Mouse (Mus musculus): ENCODE data around the gene Olfr1423. TPM values are rescaled to one million over a fixed set of nuclear protein-coding genes. Genes with fewer than 3 reads are reported as not detected.

Olfr1423 gene
- polyA plus RNA-seq, 1 experiment = not detected

DNA sequence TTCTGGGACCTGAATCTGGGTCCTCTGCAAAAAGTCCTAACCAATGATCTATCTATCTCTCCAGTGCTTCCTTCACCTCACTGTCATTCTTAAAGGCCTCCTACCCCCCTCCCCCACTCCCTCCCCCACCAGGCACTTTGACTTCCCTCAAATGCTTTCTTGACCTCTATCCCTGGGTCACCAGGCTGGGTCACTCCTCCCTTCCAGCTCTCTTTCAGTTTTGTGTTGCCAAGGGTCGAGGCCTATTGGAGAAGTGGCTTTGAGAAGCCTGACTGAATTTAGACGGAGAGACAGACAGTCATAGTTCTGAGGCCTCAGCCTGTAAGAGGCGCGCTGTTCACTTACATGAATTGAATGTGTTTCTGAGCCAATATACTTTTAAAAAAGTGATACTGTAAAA lies 24.9 kb downstream of the Olfr1423 start:
- TF ChIP-seq GATA1 (IDR thresholded peaks at IDR 0.05; ENCODE audit: low read length) = no peak
- TF ChIP-seq TAL1 (IDR thresholded peaks at IDR 0.05; ENCODE audit: low read length) = no peak
- H3K36me3 ChIP-seq (ENCODE audit: control insufficient read depth) = no peaks in the 10 kb centered on the region

DNA sequence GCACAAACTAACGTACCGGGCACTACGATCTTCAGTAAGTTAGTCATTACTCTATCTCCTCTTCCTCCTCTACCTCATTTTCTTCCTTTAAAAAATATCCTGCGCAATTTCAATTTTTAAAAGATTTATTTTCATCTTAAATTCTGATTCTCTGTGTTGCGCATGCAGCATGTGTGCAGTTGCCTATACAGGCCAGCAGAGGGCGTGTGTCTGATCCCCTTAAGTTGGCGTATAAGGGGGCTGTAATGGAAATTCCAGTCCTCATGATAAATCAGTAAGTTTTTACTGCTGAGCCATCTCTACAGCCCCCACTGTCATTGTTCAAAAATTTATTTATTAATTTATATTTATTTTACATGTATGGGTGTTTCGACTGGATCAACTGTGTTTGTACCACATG lies 25.4 kb downstream of the Olfr1423 start:
- Histone ChIP-seq H3K9me3 (ENCODE audit: control insufficient read depth, low read length) (no peaks in the 10 kb centered on the region), H3K36me3 (ENCODE audit: control insufficient read depth) (no peaks in the 10 kb centered on the region), H3K27me3 (ENCODE audit: control insufficient read depth) (no peaks in the 10 kb centered on the region; the same call in 1 of the 2 replicates), H3K4me3 (replicated peaks) (no peak overlapping the region), H3K4me1 (ENCODE audit: control insufficient read depth) (peaks cover 23% of the 10 kb centered on the region)
- no peak for TF ChIP-seq GATA1 (IDR thresholded peaks at IDR 0.05; ENCODE audit: low read length)
- no peak for TF ChIP-seq TAL1 (IDR thresholded peaks at IDR 0.05; ENCODE audit: low read length)

More for the DNA sequence above, 24.9 kb downstream of the Olfr1423 start:
- H3K27me3 ChIP-seq (ENCODE audit: control insufficient read depth) = no peaks in the 10 kb centered on the region; the same call in 1 of the 2 replicates
- no peaks in the 10 kb centered on the region for H3K9me3 ChIP-seq (ENCODE audit: control insufficient read depth, low read length)
- H3K4me3 ChIP-seq (replicated peaks) = no peak overlapping the region
- H3K4me1 ChIP-seq (ENCODE audit: control insufficient read depth) = peaks cover 19% of the 10 kb centered on the region

DNA sequence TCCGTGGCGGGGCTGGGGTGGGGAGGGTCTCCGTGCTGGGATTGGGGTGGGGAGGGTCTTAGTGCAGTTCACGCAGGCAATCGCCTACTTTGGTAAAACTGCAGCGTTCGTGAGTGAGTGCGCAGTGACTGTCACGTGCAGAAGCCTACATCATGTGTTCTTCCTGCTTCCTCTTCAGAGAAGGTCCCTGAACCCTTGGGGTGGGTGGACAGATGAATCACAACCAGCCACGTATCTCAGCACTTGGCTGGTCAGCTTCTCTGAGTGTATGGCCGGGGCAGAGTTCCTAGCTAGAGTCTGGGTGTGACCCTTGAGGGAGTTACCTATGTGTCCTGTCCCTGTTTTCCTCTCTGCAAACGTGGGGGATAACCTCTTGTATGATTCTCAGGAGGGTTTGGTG lies 27.9 kb downstream of the Olfr1423 start:
- TF ChIP-seq TAL1 (IDR thresholded peaks at IDR 0.05; ENCODE audit: low read length) = no peak
- TF ChIP-seq GATA1 (IDR thresholded peaks at IDR 0.05; ENCODE audit: low read length) = no peak

DNA sequence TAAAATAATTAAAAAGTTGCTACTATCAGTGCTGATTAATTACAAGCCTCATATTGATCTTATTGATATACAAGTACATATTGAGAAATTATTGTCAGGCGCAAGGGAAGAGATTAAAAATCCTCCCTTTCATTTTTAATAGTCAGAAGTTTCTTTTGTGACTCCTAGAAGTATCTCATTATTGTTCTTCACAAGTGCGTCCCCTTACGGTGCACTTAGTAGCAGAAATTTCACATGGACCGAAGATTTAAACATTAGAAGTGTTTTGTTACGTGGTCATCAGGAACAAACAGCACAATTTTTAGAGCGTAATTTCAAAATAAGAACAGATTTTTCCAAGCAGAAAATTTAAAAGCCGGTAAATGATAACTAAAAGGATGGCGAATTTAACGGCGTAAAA lies 28.5 kb downstream of the Olfr1423 start:
- no peaks in the 10 kb centered on the region for H3K36me3 ChIP-seq (ENCODE audit: control insufficient read depth)
- TF ChIP-seq TAL1 (IDR thresholded peaks at IDR 0.05; ENCODE audit: low read length) (no peak), GATA1 (IDR thresholded peaks at IDR 0.05; ENCODE audit: low read length) (no peak)

More for the DNA sequence above, 27.9 kb downstream of the Olfr1423 start:
- no peaks in the 10 kb centered on the region for H3K9me3 ChIP-seq (ENCODE audit: control insufficient read depth, low read length)
- H3K4me3 ChIP-seq (replicated peaks) = peak overlapping the region; percentile 41
- no peaks in the 10 kb centered on the region for H3K36me3 ChIP-seq (ENCODE audit: control insufficient read depth)
- peaks cover 44% of the 10 kb centered on the region for H3K4me1 ChIP-seq (ENCODE audit: control insufficient read depth)
- no peaks in the 10 kb centered on the region for H3K27me3 ChIP-seq (ENCODE audit: control insufficient read depth)

DNA sequence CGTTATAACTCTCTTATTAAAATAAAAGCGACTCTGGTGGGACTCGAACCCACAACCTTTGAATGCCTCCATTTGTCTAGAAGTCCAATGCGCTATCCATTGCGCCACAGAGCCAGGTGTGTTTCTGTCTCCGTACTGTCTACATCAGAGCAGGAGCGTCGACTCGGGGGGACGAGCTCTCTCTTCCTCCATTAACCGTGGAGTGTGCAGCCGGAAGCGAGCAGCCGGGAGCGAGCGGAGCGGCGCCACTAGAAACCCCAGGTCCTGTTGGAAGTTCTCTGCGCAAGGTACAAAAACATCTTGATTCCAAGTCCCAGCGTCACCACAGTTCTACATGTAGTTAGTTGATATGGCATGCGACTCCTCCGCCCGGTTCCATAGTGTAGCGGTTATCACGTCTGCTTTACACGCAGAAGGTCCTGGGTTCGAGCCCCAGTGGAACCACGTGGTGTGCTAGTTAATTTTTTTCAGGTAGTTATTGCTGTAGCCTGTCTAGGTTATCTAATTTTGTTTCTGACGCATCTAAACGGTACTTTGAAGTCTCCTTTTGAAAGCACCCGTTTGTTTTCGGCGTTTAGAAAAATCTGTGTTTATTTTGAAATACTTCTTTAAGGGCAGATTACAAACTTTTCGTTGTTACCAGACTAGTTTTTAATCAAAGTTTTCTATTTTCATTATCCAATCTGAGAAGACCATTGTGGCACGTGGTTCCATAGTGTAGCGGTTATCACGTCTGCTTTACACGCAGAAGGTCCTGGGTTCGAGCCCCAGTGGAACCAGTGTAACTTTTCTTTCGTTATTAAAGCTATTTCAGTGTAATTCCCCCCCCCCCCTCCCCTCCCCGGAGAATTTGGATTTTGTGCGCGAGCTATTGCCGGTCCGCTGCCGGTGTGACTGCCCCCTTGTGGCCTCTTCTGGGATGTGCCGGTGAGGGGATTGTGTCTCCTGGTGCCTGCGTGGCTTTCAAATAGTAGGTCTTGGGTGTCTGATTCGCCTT lies 29.3 kb downstream of the Olfr1423 start:
- peaks cover 56% of the 10 kb centered on the region for H3K4me1 ChIP-seq (ENCODE audit: control insufficient read depth)
- no peaks in the 10 kb centered on the region for H3K9me3 ChIP-seq (ENCODE audit: control insufficient read depth, low read length)
- H3K36me3 ChIP-seq (ENCODE audit: control insufficient read depth) = no peaks in the 10 kb centered on the region
- TF ChIP-seq TAL1 (IDR thresholded peaks at IDR 0.05; ENCODE audit: low read length) (no peak), GATA1 (IDR thresholded peaks at IDR 0.05; ENCODE audit: low read length) (no peak)
- H3K4me3 ChIP-seq (replicated peaks) = peak overlapping the region; percentile 81
- H3K27me3 ChIP-seq (ENCODE audit: control insufficient read depth) = no peaks in the 10 kb centered on the region

More for the DNA sequence above, 28.5 kb downstream of the Olfr1423 start:
- H3K9me3 ChIP-seq (ENCODE audit: control insufficient read depth, low read length) = no peaks in the 10 kb centered on the region
- H3K4me1 ChIP-seq (ENCODE audit: control insufficient read depth) = peaks cover 48% of the 10 kb centered on the region
- H3K27me3 ChIP-seq (ENCODE audit: control insufficient read depth) = no peaks in the 10 kb centered on the region
- H3K4me3 ChIP-seq (replicated peaks) = peak overlapping the region; percentile 81

DNA sequence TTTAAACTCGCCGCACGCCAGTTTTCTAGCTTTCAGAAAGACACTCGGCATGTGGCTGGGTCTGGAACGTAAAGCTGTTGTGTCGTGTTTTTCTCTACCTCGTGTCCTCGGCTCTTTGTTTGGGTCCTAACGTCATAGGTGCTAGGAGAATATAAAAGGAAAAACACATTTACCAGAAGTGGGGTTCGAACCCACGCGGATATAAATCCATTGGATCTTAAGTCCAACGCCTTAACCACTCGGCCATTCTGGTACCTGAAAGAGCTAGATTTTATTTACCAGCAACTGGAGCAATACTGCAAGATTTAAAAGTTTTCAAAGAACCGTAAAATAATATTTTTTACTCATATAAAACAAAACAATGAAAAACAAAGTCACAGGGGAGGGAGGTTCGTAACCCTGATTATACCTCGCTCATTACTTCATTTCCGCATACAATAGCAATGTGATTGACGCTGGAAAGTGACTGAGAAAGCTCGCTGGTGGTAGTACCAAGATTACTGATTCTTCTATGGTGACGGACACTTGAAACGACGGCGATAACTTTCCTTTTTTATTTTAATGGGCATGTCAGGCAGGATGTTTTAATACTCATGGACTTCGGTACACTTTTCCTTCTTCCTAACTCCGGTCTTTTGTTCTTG lies 30.1 kb downstream of the Olfr1423 start:
- no peak for TF ChIP-seq GATA1 (IDR thresholded peaks at IDR 0.05; ENCODE audit: low read length)
- no peak for TF ChIP-seq TAL1 (IDR thresholded peaks at IDR 0.05; ENCODE audit: low read length)
- H3K27me3 ChIP-seq (ENCODE audit: control insufficient read depth) = no peaks in the 10 kb centered on the region
- peaks cover 64% of the 10 kb centered on the region for H3K4me1 ChIP-seq (ENCODE audit: control insufficient read depth)

DNA sequence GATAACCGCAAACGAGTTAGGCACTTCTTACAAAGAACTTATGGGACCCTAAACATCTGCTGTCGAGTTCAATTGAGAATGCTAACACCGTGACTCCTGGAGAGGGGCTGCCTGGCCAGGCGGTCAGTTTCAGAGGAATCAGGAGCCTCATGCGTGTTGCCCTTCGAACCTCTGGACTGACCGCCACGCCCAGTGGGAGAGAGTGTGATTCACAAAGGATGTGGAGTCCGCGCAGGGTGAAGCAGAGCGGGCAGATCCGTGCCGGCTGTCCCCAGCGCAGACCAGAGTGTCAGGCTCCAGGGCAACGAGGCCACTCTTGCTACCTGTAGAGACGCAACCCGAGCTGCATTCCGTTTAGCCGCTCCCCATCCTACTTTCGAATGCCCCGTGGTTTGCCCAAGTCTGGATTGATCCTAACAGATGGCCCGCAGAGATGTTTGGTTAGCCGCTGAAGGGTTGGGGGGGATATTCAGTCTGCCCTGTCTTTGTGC lies 30.8 kb downstream of the Olfr1423 start:
- H3K4me1 ChIP-seq (ENCODE audit: control insufficient read depth) = peaks cover 69% of the 10 kb centered on the region
- no peaks in the 10 kb centered on the region for H3K9me3 ChIP-seq (ENCODE audit: control insufficient read depth, low read length)
- TF ChIP-seq TAL1 (IDR thresholded peaks at IDR 0.05; ENCODE audit: low read length) (no peak), GATA1 (IDR thresholded peaks at IDR 0.05; ENCODE audit: low read length) (no peak)
- peak overlapping the region; percentile 81 for H3K4me3 ChIP-seq (replicated peaks)
- H3K27me3 ChIP-seq (ENCODE audit: control insufficient read depth) = no peaks in the 10 kb centered on the region
- H3K36me3 ChIP-seq (ENCODE audit: control insufficient read depth) = no peaks in the 10 kb centered on the region

More for the DNA sequence above, 30.1 kb downstream of the Olfr1423 start:
- Histone ChIP-seq H3K36me3 (ENCODE audit: control insufficient read depth) (no peaks in the 10 kb centered on the region), H3K9me3 (ENCODE audit: control insufficient read depth, low read length) (no peaks in the 10 kb centered on the region), H3K4me3 (replicated peaks) (peak overlapping the region; percentile 81)

DNA sequence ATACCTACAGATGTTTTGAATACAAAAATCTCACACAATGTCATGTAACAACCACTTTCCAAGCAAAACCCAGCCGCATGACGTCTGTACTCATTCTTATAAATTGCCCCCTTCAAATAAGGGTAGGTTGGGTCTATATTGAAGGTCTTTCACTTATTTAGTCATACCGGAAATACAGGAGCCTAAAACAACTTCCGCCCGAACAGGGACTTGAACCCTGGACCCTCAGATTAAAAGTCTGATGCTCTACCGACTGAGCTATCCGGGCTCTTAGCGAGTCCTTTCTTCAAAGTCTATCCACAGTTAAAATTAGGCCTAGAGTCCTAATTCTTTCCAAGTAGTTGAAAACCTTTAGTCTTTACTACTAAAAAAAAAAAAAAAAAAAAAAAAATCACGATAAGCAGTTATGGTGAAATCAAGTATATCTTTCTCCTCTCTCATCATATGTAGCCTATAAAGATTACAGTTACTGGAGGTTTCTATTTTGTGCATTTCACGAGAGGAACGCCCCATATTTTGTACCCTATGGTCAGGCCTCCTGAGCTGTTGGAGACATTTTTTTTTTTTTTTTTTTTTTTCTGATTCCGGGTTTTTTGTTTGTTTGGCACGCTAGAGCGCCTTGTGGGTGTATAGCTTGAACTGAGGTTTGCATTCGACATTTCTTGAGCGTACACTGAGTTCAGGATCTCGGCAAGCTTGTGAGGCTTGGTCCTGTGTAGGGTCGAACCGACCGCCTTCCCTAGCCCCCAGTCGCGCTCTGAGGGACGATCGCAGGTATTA lies 31.4 kb downstream of the Olfr1423 start:
- Histone ChIP-seq H3K4me3 (replicated peaks) (peak overlapping the region; percentile 81), H3K9me3 (ENCODE audit: control insufficient read depth, low read length) (no peaks in the 10 kb centered on the region), H3K4me1 (ENCODE audit: control insufficient read depth) (peaks cover 75% of the 10 kb centered on the region), H3K27me3 (ENCODE audit: control insufficient read depth) (no peaks in the 10 kb centered on the region), H3K36me3 (ENCODE audit: control insufficient read depth) (no peaks in the 10 kb centered on the region)
- TF ChIP-seq GATA1 (IDR thresholded peaks at IDR 0.05; ENCODE audit: low read length) (no peak), TAL1 (IDR thresholded peaks at IDR 0.05; ENCODE audit: low read length) (no peak)

All from erythroblast, embryonic 14.5 days (primary cell).